Mouse (Mus musculus) MEL (cell line): ENCODE measurements at regions not wholly inside any gene's neighbourhood (a gene's known extent, or its start where the extent isn't known, plus 50 kb on each side); places are given as distances from the start of the nearest gene placed in this dataset.
A peak's percentile ranks its signal among the peaks of the same experiment; 100 is the strongest.

Experiments
- DNase-seq: peaks from one replicate; pipeline ENCODE4 v3.0.0; 2011; ENCODE audit warnings: low read depth, low spot score
- H3K27ac ChIP-seq: 2 replicates; pipeline ENCODE4 v1.5.1; 2012; ENCODE audit warnings: low read depth, mild to moderate bottlenecking, control low read depth, low read length, moderate library complexity; ENCODE audit not compliant: control insufficient read depth
- H3K27me3 ChIP-seq, 2 experiments: fragments of 150-350 bp in 1 of 2; sonication (generic) in 1 of 2; 2 replicates each; pipeline ENCODE4 v1.6.1; 2012; ENCODE audit warnings: low read length in 2 of 2, mild to moderate bottlenecking in 2 of 2, improper control_type of control experiment in 1 of 2, moderate library complexity in 1 of 2; ENCODE audit not compliant: insufficient read depth in 2 of 2, control insufficient read depth in 1 of 2
- H3K36me3 ChIP-seq, 2 experiments: 2 replicates each; pipeline ENCODE4 v1.6.1; 2012 to 2014; ENCODE audit warnings: low read length in 2 of 2, improper control_type of control experiment in 1 of 2, inconsistent platforms in 1 of 2, mild to moderate bottlenecking in 1 of 2; ENCODE audit not compliant: insufficient read depth in 2 of 2, control insufficient read depth in 1 of 2
- H3K4me1 ChIP-seq, 2 experiments: fragments of 150-350 bp in 1 of 2; sonication (generic) in 1 of 2; 2 replicates each; pipeline ENCODE4 v1.6.1; 2012; ENCODE audit warnings: low read length in 2 of 2, improper control_type of control experiment in 1 of 2, mild to moderate bottlenecking in 1 of 2; ENCODE audit not compliant: insufficient read depth in 2 of 2, control insufficient read depth in 1 of 2
- H3K4me3 ChIP-seq, 2 experiments: fragments of 150-350 bp in 1 of 2; sonication (generic) in 1 of 2; 2 replicates each; pipeline ENCODE4 v1.5.1; 2012; ENCODE audit warnings: low read depth in 2 of 2, low read length in 2 of 2, mild to moderate bottlenecking in 2 of 2, moderate library complexity in 2 of 2, control low read depth in 1 of 2, improper control_type of control experiment in 1 of 2; ENCODE audit not compliant: control insufficient read depth in 1 of 2, insufficient read depth in 1 of 2
- H3K79me2 ChIP-seq: 2 replicates; pipeline ENCODE4 v1.6.1; 2012; ENCODE audit warnings: mild to moderate bottlenecking, low read length, moderate library complexity; ENCODE audit not compliant: control insufficient read depth, poor library complexity, insufficient read depth
- H3K9ac ChIP-seq: 2 replicates; pipeline ENCODE4 v1.6.1; 2012; ENCODE audit warnings: low read depth, mild to moderate bottlenecking, control low read depth, low read length, moderate library complexity; ENCODE audit not compliant: control insufficient read depth, poor library complexity, severe bottlenecking
- H3K9me3 ChIP-seq: fragments of 150-350 bp; sonication (generic); replicated peaks from 2 replicates; pipeline ENCODE4 v1.6.1; 2012; ENCODE audit warnings: mild to moderate bottlenecking, low read length, improper control_type of control experiment, moderate library complexity; ENCODE audit not compliant: insufficient read depth
- CHD1 ChIP-seq: IDR thresholded peaks from 2 replicates; pipeline ENCODE4 v1.6.1; 2012; ENCODE audit warnings: low read depth, mild to moderate bottlenecking, inconsistent platforms, low read length, improper control_type of control experiment
- CTCF ChIP-seq, 3 experiments: IDR thresholded peaks in 2 of 3; conservative IDR thresholded peaks in 1 of 3; 2 replicates each; pipeline ENCODE4 v1.5.1; 2011 to 2012; ENCODE audit warnings: low read length in 3 of 3, low read depth in 2 of 3, mild to moderate bottlenecking in 2 of 3, improper control_type of control experiment in 1 of 3, inconsistent platforms in 1 of 3, mixed read lengths in 1 of 3, moderate library complexity in 1 of 3; ENCODE audit not compliant: control insufficient read depth in 1 of 3, insufficient read depth in 1 of 3, poor library complexity in 1 of 3, severe bottlenecking in 1 of 3
- E2F4 ChIP-seq: IDR thresholded peaks from 2 replicates; pipeline ENCODE4 v1.6.1; 2011; ENCODE audit warnings: low read depth, low read length, improper control_type of control experiment, borderline replicate concordance
- ELF1 ChIP-seq: IDR thresholded peaks from 2 replicates; pipeline ENCODE4 v1.6.1; 2014; ENCODE audit warnings: low read depth, mild to moderate bottlenecking, inconsistent platforms, low read length, improper control_type of control experiment, moderate library complexity
- ETS1 ChIP-seq: IDR thresholded peaks from 2 replicates; pipeline ENCODE4 v1.6.1; 2012; ENCODE audit warnings: low read depth, mild to moderate bottlenecking, inconsistent platforms, low read length, improper control_type of control experiment, moderate library complexity
- GATA1 ChIP-seq: IDR thresholded peaks from 2 replicates; pipeline ENCODE4 v1.6.1; 2011; ENCODE audit warnings: low read depth, low read length, improper control_type of control experiment
- HCFC1 ChIP-seq: IDR thresholded peaks from 2 replicates; pipeline ENCODE4 v1.6.1; 2012; ENCODE audit warnings: low read depth, mild to moderate bottlenecking, inconsistent platforms, low read length, improper control_type of control experiment, moderate library complexity
- MAX ChIP-seq: IDR thresholded peaks from 2 replicates; pipeline ENCODE4 v1.6.1; 2011; ENCODE audit warnings: low read length, improper control_type of control experiment
- MEF2A ChIP-seq: IDR thresholded peaks from 2 replicates; pipeline ENCODE4 v1.6.1; 2014; ENCODE audit warnings: low read depth, mild to moderate bottlenecking, inconsistent platforms, low read length, improper control_type of control experiment; ENCODE audit not compliant: poor library complexity, insufficient replicate concordance, severe bottlenecking; ENCODE audit errors: extremely low read depth
- MXI1 ChIP-seq: IDR thresholded peaks from 2 replicates; pipeline ENCODE4 v1.6.1; 2011; ENCODE audit warnings: mild to moderate bottlenecking, low read depth, low read length, improper control_type of control experiment
- MYB ChIP-seq: IDR thresholded peaks from 2 replicates; pipeline ENCODE4 v1.6.1; 2011; ENCODE audit warnings: mild to moderate bottlenecking, low read depth, low read length, improper control_type of control experiment
- MYC ChIP-seq: IDR thresholded peaks from 2 replicates; pipeline ENCODE4 v1.6.1; 2011; ENCODE audit warnings: low read depth, mild to moderate bottlenecking, low read length, improper control_type of control experiment, moderate library complexity
- NELFE ChIP-seq: IDR thresholded peaks from 2 replicates; pipeline ENCODE4 v1.6.1; 2011; ENCODE audit warnings: low read depth, low read length, improper control_type of control experiment
- POLR2AphosphoS2 ChIP-seq: IDR thresholded peaks from 2 replicates; pipeline ENCODE4 v1.6.1; 2011; ENCODE audit warnings: low read length, improper control_type of control experiment
- POLR2AphosphoS5 ChIP-seq: IDR thresholded peaks from 2 replicates; pipeline ENCODE4 v1.6.1; 2012; ENCODE audit warnings: low read depth, borderline replicate concordance, mild to moderate bottlenecking, inconsistent platforms, low read length, moderate library complexity, mixed read lengths
- SIN3A ChIP-seq: IDR thresholded peaks from 2 replicates; pipeline ENCODE4 v1.6.1; 2012; ENCODE audit warnings: low read length, improper control_type of control experiment, inconsistent platforms
- TAL1 ChIP-seq: IDR thresholded peaks from 2 replicates; pipeline ENCODE4 v1.6.1; 2012; ENCODE audit warnings: mild to moderate bottlenecking, inconsistent platforms, low read length, moderate library complexity, mixed read lengths
- TBP ChIP-seq: IDR thresholded peaks from 2 replicates; pipeline ENCODE4 v1.8.0; 2011; ENCODE audit warnings: low read depth, low read length, improper control_type of control experiment
- UBTF ChIP-seq: IDR thresholded peaks from 2 replicates; pipeline ENCODE4 v1.6.1; 2012; ENCODE audit warnings: low read depth, mild to moderate bottlenecking, inconsistent platforms, low read length, improper control_type of control experiment, moderate library complexity, borderline replicate concordance; ENCODE audit not compliant: insufficient read depth
- USF1 ChIP-seq: IDR thresholded peaks from 2 replicates; pipeline ENCODE4 v1.6.1; 2014; ENCODE audit warnings: low read depth, mild to moderate bottlenecking, inconsistent platforms, low read length, improper control_type of control experiment, moderate library complexity
- ZC3H11A ChIP-seq: IDR thresholded peaks from 2 replicates; pipeline ENCODE4 v1.6.1; 2012; ENCODE audit warnings: low read depth, mild to moderate bottlenecking, inconsistent platforms, low read length, improper control_type of control experiment
- ZMIZ1 ChIP-seq: IDR thresholded peaks from 2 replicates; pipeline ENCODE4 v1.6.1; 2012; ENCODE audit warnings: low read depth, mild to moderate bottlenecking, inconsistent platforms, low read length, improper control_type of control experiment, moderate library complexity
- ZNF384 ChIP-seq: IDR thresholded peaks from 2 replicates; pipeline ENCODE4 v1.6.1; 2012; ENCODE audit warnings: low read depth, mild to moderate bottlenecking, inconsistent platforms, low read length, improper control_type of control experiment

GRCm38 (mm10) chr10:118003179-118003578, 138.4 kb upstream of the Mdm1 start:
- no peak overlapping the region for H3K9ac ChIP-seq
- H3K27ac ChIP-seq: no peak overlapping the region
- TF ChIP-seq NELFE (no peak), POLR2AphosphoS2 (no peak), TAL1 (no peak), USF1 (no peak), CHD1 (no peak), MYC (no peak), CTCF (IDR thresholded peaks at IDR 0.05 in 2 of 3, conservative IDR thresholded peaks at IDR 0.05 in 1 of 3; ENCODE audit: control insufficient read depth in 1 of 3, insufficient read depth in 1 of 3, low read depth in 2 of 3, low read length in 3 of 3, poor library complexity in 1 of 3, severe bottlenecking in 1 of 3) (no peak), TBP (no peak), MXI1 (no peak), ETS1 (no peak), MAX (no peak), GATA1 (no peak), MEF2A (no peak), UBTF (no peak), HCFC1 (no peak), E2F4 (no peak), ELF1 (no peak), MYB (no peak)
- H3K4me3 ChIP-seq: no peak overlapping the region
- H3K9me3 ChIP-seq: no peaks in the 10 kb centered on the region
- H3K79me2 ChIP-seq: no peaks in the 10 kb centered on the region
- H3K4me1 ChIP-seq: no peaks in the 10 kb centered on the region
- no peaks in the 10 kb centered on the region for H3K36me3 ChIP-seq
- DNase-seq: no peak
- no peaks in the 10 kb centered on the region for H3K27me3 ChIP-seq

- Histone ChIP-seq H3K9me3 (no peaks in the 10 kb centered on the region), H3K4me1 (no peaks in the 10 kb centered on the region), H3K79me2 (no peaks in the 10 kb centered on the region), H3K27ac (no peak overlapping the region), H3K4me3 (no peak overlapping the region), H3K9ac (no peak overlapping the region), H3K36me3 (no peaks in the 10 kb centered on the region), H3K27me3 (no peaks in the 10 kb centered on the region)
- TF ChIP-seq ZMIZ1: no peak
- no peak for TF ChIP-seq POLR2AphosphoS5
- TF ChIP-seq SIN3A: no peak
- TF ChIP-seq ZC3H11A: no peak
- 0 out of 2 replicates have a peak, but pooled peaks have one; percentile 14 for TF ChIP-seq ZNF384
- DNase-seq: no peak
These were observed 137.8 kb upstream of the Mdm1 start for GRCm38 (mm10) chr10:118003739-118004361.
